Mouse (Mus musculus) hindbrain, embryonic 11.5 days (tissue): ENCODE data around the gene Cacna1e. TPM values are rescaled to one million over a fixed set of nuclear protein-coding genes. Genes with fewer than 3 reads are reported as not detected.

Experiments used
- ATAC-seq: fragments of 200-750 bp; cut with Nextera tagmentation; 2 replicates; pipeline ENCODE4 v1.8.0; 2017; ENCODE audit warnings: mild to moderate bottlenecking, moderate TSS enrichment, moderate library complexity; ENCODE audit not compliant: low FRiP score
- DNase-seq: peaks from one replicate; pipeline ENCODE4 v3.0.0-alpha.2; 2015; ENCODE audit warnings: low spot score
- H3K27ac ChIP-seq: fragments of 300-500 bp; sonication (generic); 2 replicates; pipeline ENCODE4 v1.5.1; 2014; ENCODE audit warnings: mild to moderate bottlenecking, low read depth, low read length
- H3K27me3 ChIP-seq: fragments of 300-500 bp; sonication (generic); 2 replicates; pipeline ENCODE4 v1.6.1; 2014; ENCODE audit warnings: mild to moderate bottlenecking, low read length, moderate library complexity, mixed read lengths; ENCODE audit not compliant: control insufficient read depth, insufficient read depth
- H3K36me3 ChIP-seq: fragments of 300-500 bp; sonication (generic); 2 replicates; pipeline ENCODE4 v1.6.1; 2014; ENCODE audit warnings: mild to moderate bottlenecking, low read length, moderate library complexity, mixed read lengths; ENCODE audit not compliant: control insufficient read depth, insufficient read depth
- H3K4me1 ChIP-seq: fragments of 300-500 bp; sonication (generic); replicated peaks from 2 replicates; pipeline ENCODE4 v1.6.1; 2014; ENCODE audit warnings: low read length, mixed read lengths; ENCODE audit not compliant: control insufficient read depth, insufficient read depth
- H3K4me2 ChIP-seq: fragments of 300-500 bp; sonication (generic); replicated peaks from 2 replicates; pipeline ENCODE4 v1.6.1; 2014; ENCODE audit warnings: mild to moderate bottlenecking, low read depth, low read length
- H3K4me3 ChIP-seq: fragments of 300-500 bp; sonication (generic); 2 replicates; pipeline ENCODE4 v1.5.1; 2014; ENCODE audit warnings: low read depth, low read length
- H3K9ac ChIP-seq: fragments of 300-500 bp; sonication (generic); 2 replicates; pipeline ENCODE4 v1.6.1; 2014; ENCODE audit warnings: low read depth, low read length
- H3K9me3 ChIP-seq: fragments of 300-500 bp; sonication (generic); 2 replicates; pipeline ENCODE4 v1.6.1; 2016; ENCODE audit warnings: low read length; ENCODE audit not compliant: control insufficient read depth
- WGBS: fragments of 180-500 bp; shearing (Covaris S2); extraction: QIAGEN DNeasy Blood & Tissue Kit; methylation state at CpG from one replicate; pipeline ENCODE4 v1.1.7; 2014; 5-methylcytosine and 5-hydroxymethylcytosine counted together
- polyA plus RNA-seq: library from polyadenylated mRNA; unstranded; fragments of >200 nt; fragmentation: Nextera tagmentation; extraction: Ambion mirVana; gene quantifications from 2 replicates; pipeline ENCODE4 v1.2.1, GENCODE M21; 2014

Gene Cacna1e
- polyA plus RNA-seq, 1 experiment from 2014 or later, result 3.9 TPM

DNA sequence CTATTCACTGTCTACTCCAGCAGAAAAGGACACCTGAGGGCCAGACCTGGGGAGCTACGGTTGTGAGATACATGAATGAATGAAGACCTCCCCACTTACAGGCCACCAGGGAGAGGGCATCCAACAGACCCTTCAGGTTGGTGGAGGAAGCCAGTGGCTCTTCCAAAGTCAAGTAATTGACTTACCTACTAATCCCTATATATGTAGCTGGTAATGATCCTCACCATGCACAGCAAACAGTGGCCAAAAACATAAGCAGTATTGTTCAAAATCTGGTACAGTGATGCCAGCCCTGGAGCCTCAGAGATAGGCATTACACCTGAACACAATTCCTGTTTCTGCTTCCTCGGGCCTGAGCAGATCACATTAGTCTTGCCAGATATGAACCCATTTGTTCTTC is 37.4 kb downstream of the Cacna1e start:
- WGBS, result 87% methylated on average over 2 of the region's 2 CpGs
- no peak overlapping the region for H3K4me2 ChIP-seq
- no peak overlapping the region for H3K27ac ChIP-seq
- ATAC-seq, result no peak
- H3K9me3 ChIP-seq, result no peaks in the 10 kb centered on the region
- DNase-seq, result no peak
- no peak overlapping the region for H3K9ac ChIP-seq
- H3K4me3 ChIP-seq, result no peak overlapping the region
- H3K36me3 ChIP-seq, result no peaks in the 10 kb centered on the region
- no peaks in the 10 kb centered on the region for H3K27me3 ChIP-seq
- no peaks in the 10 kb centered on the region for H3K4me1 ChIP-seq

- WGBS, result 77% methylated on average over 2 of the region's 2 CpGs
- DNase-seq, result no peak
Measured at GRCm38 (mm10) chr1:154843427-154843826, 40.9 kb downstream of the Cacna1e start.

GRCm38 (mm10) chr1:154842336-154842735 is 42.0 kb downstream of the Cacna1e start:
- no peak overlapping the region for H3K4me2 ChIP-seq
- no peak for DNase-seq
- H3K9me3 ChIP-seq, result no peaks in the 10 kb centered on the region
- H3K4me3 ChIP-seq, result no peak overlapping the region
- no peak for ATAC-seq
- no peak overlapping the region for H3K9ac ChIP-seq
- H3K27me3 ChIP-seq, result no peaks in the 10 kb centered on the region
- no peak overlapping the region for H3K27ac ChIP-seq
- WGBS, result 66% methylated on average over 5 of the region's 5 CpGs
- H3K4me1 ChIP-seq, result no peaks in the 10 kb centered on the region
- no peaks in the 10 kb centered on the region for H3K36me3 ChIP-seq

More at GRCm38 (mm10) chr1:154843427-154843826, 40.9 kb downstream of the Cacna1e start:
- Histone ChIP-seq H3K36me3 (no peaks in the 10 kb centered on the region), H3K9ac (no peak overlapping the region), H3K27me3 (no peaks in the 10 kb centered on the region), H3K9me3 (no peaks in the 10 kb centered on the region), H3K4me1 (no peaks in the 10 kb centered on the region), H3K4me2 (no peak overlapping the region), H3K4me3 (no peak overlapping the region), H3K27ac (no peak overlapping the region)
- no peak for ATAC-seq

- WGBS, result 85% methylated on average over 6 of the region's 6 CpGs
Measured at GRCm38 (mm10) chr1:154841057-154841630, 43.2 kb downstream of the Cacna1e start.

DNA sequence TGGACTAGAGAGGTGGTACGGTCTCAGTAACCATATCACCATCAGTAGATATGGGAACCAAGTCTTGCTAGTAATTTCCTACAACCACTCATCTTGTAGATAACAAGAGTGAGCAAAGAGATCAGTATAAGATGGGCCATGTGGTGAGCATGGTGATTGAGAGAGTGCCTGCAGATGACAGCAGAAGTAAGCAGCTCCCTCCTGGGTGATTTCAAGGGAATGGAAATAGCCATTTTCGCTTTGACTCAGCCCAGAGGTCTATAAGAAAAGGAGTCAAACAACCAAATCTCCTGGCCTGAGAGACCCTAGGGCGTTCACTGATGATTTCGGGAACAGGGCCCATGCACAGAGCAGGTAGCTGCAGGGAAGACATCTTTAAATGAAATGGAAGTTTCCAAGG is 45.0 kb downstream of the Cacna1e start:
- no peaks in the 10 kb centered on the region for H3K4me1 ChIP-seq
- no peaks in the 10 kb centered on the region for H3K36me3 ChIP-seq
- no peaks in the 10 kb centered on the region for H3K9me3 ChIP-seq
- H3K27me3 ChIP-seq, result no peaks in the 10 kb centered on the region
- ATAC-seq, result no peak
- H3K27ac ChIP-seq, result no peak overlapping the region
- no peak overlapping the region for H3K4me3 ChIP-seq
- 95% methylated on average over 4 of the region's 4 CpGs for WGBS
- H3K4me2 ChIP-seq, result no peak overlapping the region
- DNase-seq, result no peak
- no peak overlapping the region for H3K9ac ChIP-seq

More at GRCm38 (mm10) chr1:154841057-154841630, 43.2 kb downstream of the Cacna1e start:
- H3K4me2 ChIP-seq, result no peak overlapping the region
- no peak overlapping the region for H3K4me3 ChIP-seq
- H3K27ac ChIP-seq, result no peak overlapping the region
- H3K9ac ChIP-seq, result no peak overlapping the region
- DNase-seq, result no peak
- H3K27me3 ChIP-seq, result no peaks in the 10 kb centered on the region
- no peak for ATAC-seq
- H3K9me3 ChIP-seq, result no peaks in the 10 kb centered on the region
- no peaks in the 10 kb centered on the region for H3K36me3 ChIP-seq
- no peaks in the 10 kb centered on the region for H3K4me1 ChIP-seq

DNA sequence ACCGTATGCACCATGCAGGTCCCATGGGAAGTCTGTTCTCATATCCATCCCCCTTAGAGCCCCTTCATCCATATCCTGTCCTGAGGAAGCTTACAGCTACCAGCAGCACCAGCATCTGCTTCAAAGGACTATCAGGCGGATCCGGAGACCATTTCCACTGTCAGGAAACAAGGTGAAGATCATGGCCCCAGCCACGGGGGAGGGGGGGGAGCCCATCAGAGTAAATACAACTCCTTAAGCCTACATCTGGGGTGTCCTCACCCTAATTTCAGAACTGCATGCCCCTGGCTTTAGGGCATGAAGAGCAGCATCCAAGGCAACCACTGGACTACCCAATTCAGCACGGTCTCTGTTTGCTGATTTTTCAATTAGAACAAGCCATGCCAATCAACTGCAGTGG is 47.8 kb downstream of the Cacna1e start:
- Histone ChIP-seq H3K27ac (no peak overlapping the region), H3K36me3 (no peaks in the 10 kb centered on the region), H3K27me3 (no peaks in the 10 kb centered on the region), H3K4me3 (no peak overlapping the region), H3K4me1 (no peaks in the 10 kb centered on the region), H3K9ac (no peak overlapping the region), H3K4me2 (no peak overlapping the region), H3K9me3 (no peaks in the 10 kb centered on the region)
- 87% methylated on average over 5 of the region's 5 CpGs for WGBS
- no peak for ATAC-seq
- DNase-seq, result no peak

DNA sequence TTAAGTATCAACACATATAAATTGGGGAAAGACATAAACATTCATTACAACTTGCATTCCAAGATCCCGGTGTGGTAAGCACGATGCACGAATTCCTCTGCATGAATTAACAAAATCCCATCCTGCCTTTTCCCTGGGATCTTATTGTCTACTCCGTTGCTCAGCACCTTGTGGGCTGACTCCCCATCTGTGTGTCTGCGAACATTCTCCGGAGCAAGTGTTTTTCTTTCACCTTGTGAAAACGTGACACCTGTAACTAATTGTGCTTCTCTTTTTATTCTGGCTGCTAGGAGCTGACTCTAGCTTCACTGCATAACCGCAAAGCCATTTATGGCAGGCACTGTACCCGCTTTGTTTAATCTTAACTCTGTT is 52.1 kb downstream of the Cacna1e start:
- Histone ChIP-seq H3K27me3 (no peaks in the 10 kb centered on the region), H3K36me3 (no peaks in the 10 kb centered on the region), H3K9me3 (no peaks in the 10 kb centered on the region), H3K4me3 (no peak overlapping the region), H3K9ac (no peak overlapping the region), H3K4me2 (no peak overlapping the region), H3K27ac (no peak overlapping the region), H3K4me1 (no peaks in the 10 kb centered on the region)
- 0 out of 2 replicates have a peak, but pooled peaks have one; percentile 28 for ATAC-seq
- WGBS, result 73% methylated on average over 9 of the region's 9 CpGs
- no peak for DNase-seq

- H3K4me1 ChIP-seq, result no peaks in the 10 kb centered on the region
- no peaks in the 10 kb centered on the region for H3K9me3 ChIP-seq
- no peak overlapping the region for H3K4me3 ChIP-seq
- H3K9ac ChIP-seq, result no peak overlapping the region
- no peaks in the 10 kb centered on the region for H3K27me3 ChIP-seq
- no peak overlapping the region for H3K27ac ChIP-seq
- ATAC-seq, result peak; percentile 60
- 51% methylated on average over 10 of the region's 10 CpGs for WGBS
- peak; percentile 19 for DNase-seq
- no peak overlapping the region for H3K4me2 ChIP-seq
- no peaks in the 10 kb centered on the region for H3K36me3 ChIP-seq
Measured at GRCm38 (mm10) chr1:154831269-154832167, 52.8 kb downstream of the Cacna1e start.

DNA sequence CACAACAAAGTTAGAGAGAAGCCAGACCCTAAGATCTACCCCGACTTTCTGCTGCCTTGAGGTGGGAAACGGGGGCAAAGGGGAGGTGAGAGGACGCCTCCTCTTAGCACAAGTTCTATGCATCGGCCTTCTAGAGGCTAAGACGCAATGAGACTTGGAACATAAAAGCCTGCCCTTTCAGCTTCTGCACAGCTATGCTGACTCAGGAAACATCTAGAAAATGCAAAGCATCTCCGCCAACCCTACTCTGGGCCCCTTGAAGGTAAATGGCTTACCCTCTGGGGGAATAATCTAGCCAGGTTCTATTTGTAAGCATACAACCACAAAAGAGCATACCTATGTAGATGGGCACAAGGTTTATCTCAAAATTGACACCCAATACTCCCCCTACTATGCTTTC is 54.2 kb downstream of the Cacna1e start:
- DNase-seq (no peak), ATAC-seq (no peak)
- no peak overlapping the region for H3K27ac ChIP-seq
- WGBS, result 91% methylated on average over 6 of the region's 6 CpGs
- no peak overlapping the region for H3K9ac ChIP-seq
- H3K27me3 ChIP-seq, result no peaks in the 10 kb centered on the region
- H3K36me3 ChIP-seq, result no peaks in the 10 kb centered on the region
- H3K9me3 ChIP-seq, result no peaks in the 10 kb centered on the region
- no peak overlapping the region for H3K4me3 ChIP-seq
- no peak overlapping the region for H3K4me2 ChIP-seq
- no peaks in the 10 kb centered on the region for H3K4me1 ChIP-seq
